Mouse (Mus musculus): ENCODE data around the gene Ddx58.

Gene Ddx58

GRCm38 (mm10) chr4:40217910-40218309 is 21.7 kb downstream of the Ddx58 start:
- POLR2A ChIA-PET = interaction anchor here in 3 of 4 experiments (0.8 to 8.0 kb wide), 12 partner anchors 9 to 76 kb away, joined by 3 to 146 read pairs (median 6); partner anchors contain the start of genes Smim27 (in 2 of the 3), Topors (in 2 of the 3), Aco1 (in 1 of the 3) and Ndufb6 (in 1 of the 3)
- CTCF ChIA-PET = interaction anchor here in 3 of 4 experiments (0.6 to 2.1 kb wide), 13 partner anchors 10 to 1487 kb away, joined by 3 to 5 read pairs (median 3); partner anchors contain the start of genes Aptx (in 1 of the 3), Smim27 (in 1 of the 3) and Topors (in 1 of the 3)

GRCm38 (mm10) chr4:40212177-40212576 is 27.5 kb downstream of the Ddx58 start:
- CTCF ChIA-PET = no interaction called here
- POLR2A ChIA-PET = interaction anchor here in 1 of 4 experiments (0.6 to 1.3 kb wide), 3 partner anchors 8 to 966 kb away, joined by 4 to 6 read pairs (median 5); no protein-coding TSS in a partner anchor

GRCm38 (mm10) chr4:40207701-40208100 is 31.9 kb downstream of the Ddx58 start:
- POLR2A ChIA-PET = interaction anchor here in 1 of 4 experiments (1.5 kb wide), 1 partner anchor 9 kb away, joined by 4 read pairs; no protein-coding TSS in a partner anchor
- CTCF ChIA-PET = no interaction called here

GRCm38 (mm10) chr4:40205231-40205903 is 34.3 kb downstream of the Ddx58 start:
- POLR2A ChIA-PET = interaction anchor here (0.6 to 3.2 kb wide), 13 partner anchors 12 to 65 kb away, joined by 3 to 13 read pairs (median 3); partner anchors contain the start of genes Aco1 (in 2 of the 4), Ddx58 (in 1 of the 4), Smim27 (in 1 of the 4) and Topors (in 1 of the 4)
- CTCF ChIA-PET = interaction anchor here in 2 of 4 experiments (0.9 to 1.5 kb wide), 2 partner anchors 13 kb away, joined by 3 to 4 read pairs; no protein-coding TSS in a partner anchor

GRCm38 (mm10) chr4:40204374-40204773 is 35.3 kb downstream of the Ddx58 start:
- POLR2A ChIA-PET = interaction anchor here in 2 of 4 experiments (0.9 to 3.2 kb wide), 9 partner anchors 13 to 66 kb away, joined by 3 to 13 read pairs (median 4); partner anchors contain the start of genes Smim27 (in 1 of the 2) and Topors (in 1 of the 2)
- CTCF ChIA-PET = interaction anchor here in 1 of 4 experiments (0.6 kb wide), 1 partner anchor 229 kb away, joined by 3 read pairs; no protein-coding TSS in a partner anchor

- CTCF ChIA-PET = interaction anchor here in 2 of 4 experiments (0.6 to 1.3 kb wide), 2 partner anchors 19 to 1212 kb away, joined by 3 read pairs; no protein-coding TSS in a partner anchor
These were observed 37.4 kb downstream of the Ddx58 start for GRCm38 (mm10) chr4:40202205-40202604.

GRCm38 (mm10) chr4:40195336-40195735 is 44.3 kb downstream of the Ddx58 start:
- POLR2A ChIA-PET = interaction anchor here (0.7 to 1.8 kb wide), 7 partner anchors 8 to 545 kb away, joined by 3 to 5 read pairs (median 4); partner anchors contain the start of genes Aco1 (in 2 of the 4), Smim27 (in 1 of the 4) and Topors (in 1 of the 4)

More at GRCm38 (mm10) chr4:40202205-40202604, 37.4 kb downstream of the Ddx58 start:
- POLR2A ChIA-PET = interaction anchor here in 1 of 4 experiments (0.6 to 1.3 kb wide), 4 partner anchors 11 to 525 kb away, joined by 3 to 4 read pairs (median 4); partner anchors contain the start of gene Aco1

GRCm38 (mm10) chr4:40193461-40193860 is 46.2 kb downstream of the Ddx58 start:
- POLR2A ChIA-PET = interaction anchor here in 2 of 4 experiments (1.1 to 1.2 kb wide), 2 partner anchors 10 to 75 kb away, joined by 3 read pairs; no protein-coding TSS in a partner anchor
- CTCF ChIA-PET = interaction anchor here in 2 of 4 experiments (0.6 to 0.7 kb wide), 2 partner anchors 487 to 795 kb away, joined by 4 to 5 read pairs; no protein-coding TSS in a partner anchor

More at GRCm38 (mm10) chr4:40195336-40195735, 44.3 kb downstream of the Ddx58 start:
- CTCF ChIA-PET = interaction anchor here in 1 of 4 experiments (0.6 to 0.7 kb wide), 2 partner anchors 59 to 333 kb away, joined by 3 to 4 read pairs; no protein-coding TSS in a partner anchor

GRCm38 (mm10) chr4:40192246-40192645 is 47.4 kb downstream of the Ddx58 start:
- POLR2A ChIA-PET = interaction anchor here in 3 of 4 experiments (0.7 to 1.2 kb wide), 4 partner anchors 9 to 66 kb away, joined by 3 to 5 read pairs (median 4); no protein-coding TSS in a partner anchor
- CTCF ChIA-PET = interaction anchor here in 1 of 4 experiments (1.8 kb wide), 1 partner anchor 9 kb away, joined by 7 read pairs; no protein-coding TSS in a partner anchor

GRCm38 (mm10) chr4:40187956-40188355 is 51.7 kb downstream of the Ddx58 start:
- ChIA-PET CTCF (interaction anchor here in 1 of 4 experiments (0.6 kb wide), 1 partner anchor 52 kb away, joined by 4 read pairs; the partner anchor contains the start of gene Ddx58), POLR2A (interaction anchor here in 3 of 4 experiments (0.6 to 2.9 kb wide), 11 partner anchors 14 to 784 kb away, joined by 3 to 14 read pairs (median 5); partner anchors contain the start of genes Aco1 (in 2 of the 3), Smim27 (in 2 of the 3) and Topors (in 2 of the 3))

GRCm38 (mm10) chr4:40184470-40184869 is 55.2 kb downstream of the Ddx58 start:
- POLR2A ChIA-PET = interaction anchor here in 2 of 4 experiments (1.6 to 2.2 kb wide), 3 partner anchors 36 to 84 kb away, joined by 4 to 9 read pairs (median 6); partner anchors contain the start of gene Aco1 (in 1 of the 2)
- CTCF ChIA-PET = interaction anchor here in 1 of 4 experiments (2.2 kb wide), 1 partner anchor 101 kb away, joined by 10 read pairs; no protein-coding TSS in a partner anchor

GRCm38 (mm10) chr4:40183781-40184180 is 55.8 kb downstream of the Ddx58 start:
- POLR2A ChIA-PET = interaction anchor here in 2 of 4 experiments (1.0 to 2.2 kb wide), 13 partner anchors 10 to 102 kb away, joined by 3 to 12 read pairs (median 4); partner anchors contain the start of genes Aco1 (in 2 of the 2), Smim27 (in 1 of the 2) and Topors (in 1 of the 2)
- CTCF ChIA-PET = interaction anchor here (0.7 to 2.2 kb wide), 9 partner anchors 10 to 497 kb away, joined by 3 to 11 read pairs (median 4); partner anchors contain the start of gene Aco1 (in 1 of the 4)

- CTCF ChIA-PET = interaction anchor here (0.5 to 2.2 kb wide), 27 partner anchors 9 to 1321 kb away, joined by 3 to 11 read pairs (median 4); partner anchors contain the start of gene Aco1 (in 1 of the 4)
- POLR2A ChIA-PET = interaction anchor here in 3 of 4 experiments (0.9 to 2.2 kb wide), 16 partner anchors 9 to 103 kb away, joined by 3 to 12 read pairs (median 4); partner anchors contain the start of genes Aco1 (in 2 of the 3), Smim27 (in 1 of the 3) and Topors (in 1 of the 3)
These were observed 56.8 kb downstream of the Ddx58 start for GRCm38 (mm10) chr4:40182651-40183320.

- POLR2A ChIA-PET = interaction anchor here in 2 of 4 experiments (0.5 to 2.2 kb wide), 3 partner anchors 29 to 88 kb away, joined by 3 to 12 read pairs (median 6); partner anchors contain the start of genes Aco1 (in 1 of the 2), Smim27 (in 1 of the 2) and Topors (in 1 of the 2)
- CTCF ChIA-PET = interaction anchor here in 2 of 4 experiments (0.5 to 0.6 kb wide), 2 partner anchors 13 to 29 kb away, joined by 3 read pairs; no protein-coding TSS in a partner anchor
These were observed 57.9 kb downstream of the Ddx58 start for GRCm38 (mm10) chr4:40181681-40182080.

- POLR2A ChIA-PET = no interaction called here
- CTCF ChIA-PET = no interaction called here
These were observed 59.6 kb downstream of the Ddx58 start for GRCm38 (mm10) chr4:40180046-40180445.

- CTCF ChIA-PET = no interaction called here
- POLR2A ChIA-PET = interaction anchor here in 2 of 4 experiments (1.0 to 1.4 kb wide), 2 partner anchors 36 to 89 kb away, joined by 3 to 5 read pairs; partner anchors contain the start of gene Aco1 (in 1 of the 2)
These were observed 61.0 kb downstream of the Ddx58 start for GRCm38 (mm10) chr4:40178584-40178983.

GRCm38 (mm10) chr4:40174321-40174720 is 65.3 kb downstream of the Ddx58 start:
- CTCF ChIA-PET = interaction anchor here in 1 of 4 experiments (1.4 kb wide), 1 partner anchor 9 kb away, joined by 5 read pairs; no protein-coding TSS in a partner anchor
- POLR2A ChIA-PET = interaction anchor here in 3 of 4 experiments (0.5 to 1.6 kb wide), 5 partner anchors 12 to 95 kb away, joined by 3 to 5 read pairs (median 3); partner anchors contain the start of genes Aco1 (in 1 of the 3), Smim27 (in 1 of the 3) and Topors (in 1 of the 3)

All from embryonic stem cell, embryonic (primary cell).